ENCODE assay signal across 26 mouse cellular contexts in genomic region chr7:55339879-55340278, GRCm38 (mm10).
DNase-seq lines count a peak whose midpoint lies in the region; ATAC-seq lines count a peak whose summit lies in the region.
"Had no signal": no experiment of that assay in that cellular context is flagged by ENCODE, and none has a peak within 500 bp of the region (broad histone marks: within the 10 kb centered on the region; RNA-seq: fewer than 3 reads in every experiment).

No protein-coding gene starts in this region.

- H3K36me3 ChIP-seq in embryonic facial prominence, embryonic 14.5 days (ENCODE audit: control insufficient read depth, insufficient read depth, low read length): no peaks in the 10 kb centered on the region
- H3K36me3 ChIP-seq in embryonic facial prominence, embryonic 10.5 days (replicated peaks): no peaks in the 10 kb centered on the region
- H3K36me3 ChIP-seq in hindbrain, embryonic 12.5 days: no peaks in the 10 kb centered on the region
- H3K36me3 ChIP-seq in hindbrain, embryonic 10.5 days: no peaks in the 10 kb centered on the region
- no peaks in the 10 kb centered on the region for H3K36me3 ChIP-seq in midbrain, embryonic 14.5 days (ENCODE audit: control insufficient read depth, insufficient read depth, low read length)
- no peaks in the 10 kb centered on the region for H3K36me3 ChIP-seq in midbrain, embryonic 10.5 days
- H3K36me3 ChIP-seq: embryonic facial prominence, embryonic 15.5 days; heart, embryonic 10.5 days; heart, embryonic 13.5 days had no signal

- no peak for ATAC-seq in embryonic facial prominence, embryonic 14.5 days (ENCODE audit: low read depth)
- peak; percentile 81 for ATAC-seq in hindbrain, embryonic 12.5 days (ENCODE audit: low FRiP score)
- no peak for ATAC-seq in midbrain, embryonic 14.5 days (ENCODE audit: low FRiP score, low TSS enrichment)
- ATAC-seq: activated CD4-positive, CD25-positive, alpha-beta regulatory T cell, adult 4 months; forebrain, embryonic 16.5 days had no signal

- H3K27ac ChIP-seq in embryonic facial prominence, embryonic 14.5 days (replicated peaks; ENCODE audit: low read depth, low read length): no peak overlapping the region
- H3K27ac ChIP-seq in embryonic facial prominence, embryonic 10.5 days (replicated peaks): no peak overlapping the region
- H3K27ac ChIP-seq in hindbrain, embryonic 12.5 days: no peak overlapping the region
- no peak overlapping the region for H3K27ac ChIP-seq in hindbrain, embryonic 10.5 days
- no peak overlapping the region for H3K27ac ChIP-seq in midbrain, embryonic 14.5 days (replicated peaks; ENCODE audit: low read depth, low read length)
- H3K27ac ChIP-seq in midbrain, embryonic 10.5 days (replicated peaks): no peak overlapping the region
- H3K27ac ChIP-seq: embryonic facial prominence, embryonic 15.5 days; heart, adult 2 months; heart, embryonic 10.5 days; heart, embryonic 13.5 days; hindbrain, embryonic 14.5 days had no signal

- no peak overlapping the region for H3K4me3 ChIP-seq in embryonic facial prominence, embryonic 14.5 days (ENCODE audit: low read depth, low read length)
- no peak overlapping the region for H3K4me3 ChIP-seq in embryonic facial prominence, embryonic 10.5 days
- no peak overlapping the region for H3K4me3 ChIP-seq in hindbrain, embryonic 12.5 days
- H3K4me3 ChIP-seq in hindbrain, embryonic 10.5 days: no peak overlapping the region
- no peak overlapping the region for H3K4me3 ChIP-seq in midbrain, embryonic 14.5 days (replicated peaks; ENCODE audit: low read depth, low read length)
- H3K4me3 ChIP-seq in midbrain, embryonic 10.5 days: no peak overlapping the region
- H3K4me3 ChIP-seq: embryonic facial prominence, embryonic 15.5 days; heart, adult 2 months; heart, embryonic 10.5 days; heart, embryonic 13.5 days had no signal

- H3K9me3 ChIP-seq in embryonic facial prominence, embryonic 14.5 days (ENCODE audit: control insufficient read depth, low read length): no peaks in the 10 kb centered on the region
- no peaks in the 10 kb centered on the region for H3K9me3 ChIP-seq in embryonic facial prominence, embryonic 10.5 days
- no peaks in the 10 kb centered on the region for H3K9me3 ChIP-seq in hindbrain, embryonic 12.5 days (replicated peaks)
- no peaks in the 10 kb centered on the region for H3K9me3 ChIP-seq in hindbrain, embryonic 10.5 days
- no peaks in the 10 kb centered on the region for H3K9me3 ChIP-seq in midbrain, embryonic 14.5 days (ENCODE audit: control insufficient read depth, low read length)
- no peaks in the 10 kb centered on the region for H3K9me3 ChIP-seq in midbrain, embryonic 10.5 days (replicated peaks)
- H3K9me3 ChIP-seq: embryonic facial prominence, embryonic 15.5 days; heart, embryonic 10.5 days; heart, embryonic 13.5 days had no signal

- no peaks in the 10 kb centered on the region for H3K27me3 ChIP-seq in embryonic facial prominence, embryonic 14.5 days (replicated peaks; ENCODE audit: control insufficient read depth, insufficient read depth, low read length)
- H3K27me3 ChIP-seq in embryonic facial prominence, embryonic 10.5 days (replicated peaks; ENCODE audit: low read depth, poor library complexity, severe bottlenecking): no peaks in the 10 kb centered on the region
- no peaks in the 10 kb centered on the region for H3K27me3 ChIP-seq in hindbrain, embryonic 12.5 days
- H3K27me3 ChIP-seq in hindbrain, embryonic 10.5 days (ENCODE audit: insufficient read depth, poor library complexity, severe bottlenecking): no peaks in the 10 kb centered on the region
- no peaks in the 10 kb centered on the region for H3K27me3 ChIP-seq in midbrain, embryonic 14.5 days (ENCODE audit: control insufficient read depth, insufficient read depth, low read length)
- no peaks in the 10 kb centered on the region for H3K27me3 ChIP-seq in midbrain, embryonic 10.5 days (ENCODE audit: low read depth, poor library complexity, severe bottlenecking)
- H3K27me3 ChIP-seq: embryonic facial prominence, embryonic 15.5 days; heart, embryonic 13.5 days had no signal

- H3K4me2 ChIP-seq in embryonic facial prominence, embryonic 14.5 days (ENCODE audit: low read depth, low read length): no peak overlapping the region
- no peak overlapping the region for H3K4me2 ChIP-seq in hindbrain, embryonic 12.5 days (replicated peaks)
- no peak overlapping the region for H3K4me2 ChIP-seq in midbrain, embryonic 14.5 days (ENCODE audit: low read length)
- H3K4me2 ChIP-seq: embryonic facial prominence, embryonic 15.5 days; heart, embryonic 13.5 days; hindbrain, embryonic 14.5 days had no signal

- H3K4me1 ChIP-seq in embryonic facial prominence, embryonic 14.5 days (ENCODE audit: control insufficient read depth, insufficient read depth, low read length): no peaks in the 10 kb centered on the region
- H3K4me1 ChIP-seq in embryonic facial prominence, embryonic 10.5 days: no peaks in the 10 kb centered on the region
- 0 out of 2 replicates have a peak, but pooled peaks cover 2% of the 10 kb centered on the region for H3K4me1 ChIP-seq in hindbrain, embryonic 12.5 days
- H3K4me1 ChIP-seq in hindbrain, embryonic 10.5 days (replicated peaks): no peaks in the 10 kb centered on the region
- H3K4me1 ChIP-seq in midbrain, embryonic 14.5 days (ENCODE audit: control insufficient read depth, insufficient read depth, low read length): no peaks in the 10 kb centered on the region; the same call in 1 of the 2 replicates
- H3K4me1 ChIP-seq in midbrain, embryonic 10.5 days: no peaks in the 10 kb centered on the region
- H3K4me1 ChIP-seq: embryonic facial prominence, embryonic 15.5 days; heart, embryonic 10.5 days; heart, embryonic 13.5 days had no signal

- no peak overlapping the region for H3K9ac ChIP-seq in embryonic facial prominence, embryonic 14.5 days (ENCODE audit: low read depth, low read length)
- H3K9ac ChIP-seq in hindbrain, embryonic 12.5 days: no peak overlapping the region
- no peak overlapping the region for H3K9ac ChIP-seq in midbrain, embryonic 14.5 days (replicated peaks; ENCODE audit: low read length)
- H3K9ac ChIP-seq: embryonic facial prominence, embryonic 15.5 days; heart, embryonic 13.5 days; hindbrain, embryonic 14.5 days had no signal

- peak; percentile 27 for DNase-seq in embryonic facial prominence, embryonic 14.5 days (ENCODE audit: low spot score)
- DNase-seq in embryonic facial prominence, embryonic 10.5 days (ENCODE audit: low spot score): no peak
- DNase-seq in hindbrain, embryonic 10.5 days (ENCODE audit: low spot score): no peak
- DNase-seq in midbrain, embryonic 14.5 days: peak; percentile 34
- no peak for DNase-seq in midbrain, embryonic 10.5 days (ENCODE audit: low spot score)
- DNase-seq in right cerebral cortex, postnatal 14 days: peak; percentile 4
- DNase-seq in right cerebral cortex, postnatal 4 days: no peak
- DNase-seq: adrenal gland, postnatal 10 days; adrenal gland, postnatal 36 days; cerebellum, adult 11-12 months; cerebellum, adult 8-10 months; cerebellum, postnatal 10 days; cerebellum, postnatal 36 days; embryo, embryonic 11 days; gastrocnemius, postnatal 10 days; gastrocnemius, postnatal 36 days; heart, adult 2 months; heart, postnatal 14 days; heart, postnatal 4 days had no signal

Comparison
In these comparisons a context has a peak if more than half of its experiments do, and no peak if none do; other contexts are left out.
1. DNase-seq: peak in embryonic facial prominence, embryonic 14.5 days (single experiment), midbrain, embryonic 14.5 days (single experiment) and right cerebral cortex, postnatal 14 days (single experiment); none in embryonic facial prominence, embryonic 10.5 days (single experiment), hindbrain, embryonic 10.5 days (single experiment), midbrain, embryonic 10.5 days (single experiment) and right cerebral cortex, postnatal 4 days (single experiment).